Mouse (Mus musculus) heart, postnatal 0 days (tissue): ENCODE data around the gene Rps17. TPM values are rescaled to one million over a fixed set of nuclear protein-coding genes. Genes with fewer than 3 reads are reported as not detected.
A peak's percentile ranks its signal among the peaks of the same experiment; 100 is the strongest.

Experiments used
- ATAC-seq: fragments of 200-750 bp; cut with Nextera tagmentation; 2 replicates; pipeline ENCODE4 v1.8.0; 2017; ENCODE audit warnings: low read depth, moderate number of reproducible peaks, moderate library complexity; ENCODE audit not compliant: insufficient read depth
- DNase-seq: peaks from one replicate; pipeline ENCODE4 v3.0.0-alpha.2; 2016; ENCODE audit warnings: low spot score
- H3K27ac ChIP-seq: fragments of 300-500 bp; sonication (generic); 2 replicates; pipeline ENCODE4 v1.5.1; 2014; ENCODE audit warnings: low read depth, mild to moderate bottlenecking
- H3K27me3 ChIP-seq: fragments of 300-500 bp; sonication (generic); 2 replicates; pipeline ENCODE4 v1.6.1; 2014; ENCODE audit warnings: low read length, mixed read lengths; ENCODE audit not compliant: control insufficient read depth, insufficient read depth
- H3K36me3 ChIP-seq: fragments of 300-500 bp; sonication (generic); replicated peaks from 2 replicates; pipeline ENCODE4 v1.6.1; 2014; ENCODE audit warnings: low read length, mixed read lengths; ENCODE audit not compliant: control insufficient read depth, insufficient read depth
- H3K4me1 ChIP-seq: fragments of 300-500 bp; sonication (generic); 2 replicates; pipeline ENCODE4 v1.6.1; 2014; ENCODE audit warnings: antibody characterized with exemption; ENCODE audit not compliant: control insufficient read depth, insufficient read depth
- H3K4me2 ChIP-seq: fragments of 300-500 bp; sonication (generic); 2 replicates; pipeline ENCODE4 v1.6.1; 2014; ENCODE audit warnings: low read depth, mild to moderate bottlenecking, low read length, moderate library complexity
- H3K4me3 ChIP-seq: fragments of 300-500 bp; sonication (generic); 2 replicates; pipeline ENCODE4 v1.5.1; 2014; ENCODE audit warnings: low read depth, low read length
- H3K9ac ChIP-seq: fragments of 300-500 bp; sonication (generic); replicated peaks from 2 replicates; pipeline ENCODE4 v1.6.1; 2014; ENCODE audit warnings: low read depth, low read length, mixed read lengths
- H3K9me3 ChIP-seq: fragments of 300-500 bp; sonication (generic); replicated peaks from 2 replicates; pipeline ENCODE4 v1.6.1; 2016; ENCODE audit warnings: low read length; ENCODE audit not compliant: control insufficient read depth
- CTCF ChIP-seq: IDR thresholded peaks from 2 replicates; pipeline ENCODE4 v1.5.1; 2016; ENCODE audit warnings: antibody characterized with exemption, control low read depth, low read depth
- EP300 ChIP-seq: IDR thresholded peaks from 2 replicates; pipeline ENCODE4 v1.6.1; 2016; ENCODE audit warnings: antibody characterized with exemption, low read depth
- WGBS: fragments of 180-500 bp; shearing (Covaris S2); extraction: QIAGEN DNeasy Blood & Tissue Kit; methylation state at CpG from one replicate; pipeline ENCODE4 v1.1.7; 2014; 5-methylcytosine and 5-hydroxymethylcytosine counted together
- polyA plus RNA-seq: library from polyadenylated mRNA; unstranded; fragments of >200 nt; fragmentation: Nextera tagmentation; extraction: Ambion mirVana; gene quantifications from 2 replicates; pipeline ENCODE4 v1.2.1, GENCODE M21; 2015
- total RNA-seq: library from RNA; depleted of rRNA; stranded (reverse); fragments of >200 nt; gene quantifications from 2 replicates; pipeline ENCODE4 v1.2.3, GENCODE M21; 2014; ENCODE audit warnings: low replicate concordance

The Rps17 gene
- total and polyA plus RNA-seq, 2 experiments from 2014 or later = 593 to 860 TPM

DNA sequence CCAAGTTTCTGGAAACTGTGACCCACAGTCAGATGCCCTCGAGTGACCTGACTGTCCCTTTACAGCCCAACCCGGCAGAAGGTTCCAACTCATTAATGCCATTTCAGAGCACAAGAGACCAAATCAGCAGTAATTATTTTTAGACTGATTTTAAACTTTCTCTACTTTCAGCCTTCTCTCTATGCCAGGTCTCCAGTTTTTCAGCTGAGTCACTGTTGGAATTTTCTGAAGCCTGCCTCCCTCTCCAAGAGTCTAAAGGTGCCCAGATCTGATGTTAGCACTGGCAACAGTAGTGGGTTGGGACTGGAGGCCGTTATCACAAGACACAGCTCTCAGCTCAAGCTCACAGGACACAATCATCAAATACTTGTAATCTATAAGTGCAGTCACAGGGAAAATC lies 22.9 kb upstream of the Rps17 start:
- Histone ChIP-seq H3K9ac (no peak overlapping the region), H3K36me3 (no peaks in the 10 kb centered on the region), H3K4me2 (no peak overlapping the region), H3K9me3 (no peaks in the 10 kb centered on the region), H3K27ac (no peak overlapping the region), H3K27me3 (no peaks in the 10 kb centered on the region), H3K4me1 (no peaks in the 10 kb centered on the region), H3K4me3 (no peak overlapping the region)
- no peak for DNase-seq
- no peak for ATAC-seq
- no peak for TF ChIP-seq EP300
- no peak for TF ChIP-seq CTCF
- 48% methylated on average over 3 of the region's 3 CpGs for WGBS

DNA sequence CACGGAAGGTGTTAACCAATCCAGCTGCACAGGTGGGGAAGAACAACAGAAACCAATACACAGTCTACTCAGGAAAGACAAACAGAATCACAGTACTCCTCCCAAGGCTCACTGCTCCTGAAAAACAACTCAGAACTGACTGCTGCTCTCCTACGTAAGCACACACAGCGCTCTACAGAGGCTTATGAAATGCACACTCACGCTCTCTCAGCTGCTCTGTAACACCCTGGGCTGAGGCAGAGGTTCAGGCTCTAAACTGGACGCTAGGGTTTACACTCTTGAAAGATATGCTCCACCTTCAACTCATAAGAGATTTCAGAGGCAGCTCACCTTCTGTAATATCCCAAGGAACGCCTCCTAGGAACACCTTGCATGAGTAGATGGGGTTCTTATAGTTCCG lies 11.9 kb upstream of the Rps17 start:
- TF ChIP-seq EP300 (no peak), CTCF (no peak)
- Histone ChIP-seq H3K27ac (no peak overlapping the region), H3K4me1 (no peaks in the 10 kb centered on the region), H3K27me3 (no peaks in the 10 kb centered on the region), H3K4me3 (no peak overlapping the region), H3K9ac (no peak overlapping the region), H3K36me3 (no peaks in the 10 kb centered on the region), H3K4me2 (no peak overlapping the region), H3K9me3 (no peaks in the 10 kb centered on the region)
- WGBS = 74% methylated on average over 7 of the region's 7 CpGs
- ATAC-seq (no peak), DNase-seq (no peak)

DNA sequence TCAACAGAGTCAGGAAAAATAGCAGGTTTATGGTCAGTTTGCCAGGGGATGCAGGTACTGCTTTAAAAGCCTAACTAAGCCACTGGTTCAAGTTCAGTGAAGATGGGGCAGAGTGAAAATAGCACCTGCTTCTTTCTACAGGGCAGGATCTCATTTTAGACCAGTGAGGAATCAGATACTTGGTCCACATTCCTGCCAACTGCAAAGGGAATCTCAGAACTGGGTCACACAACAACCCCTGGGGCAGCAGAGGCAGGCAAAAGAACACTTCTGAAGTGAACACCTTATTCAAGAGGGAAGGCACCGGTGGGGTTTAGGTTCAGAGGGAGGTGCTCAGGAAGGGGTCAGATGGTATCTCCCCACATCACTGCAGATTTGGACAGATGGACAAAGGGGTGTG lies 11.3 kb upstream of the Rps17 start:
- 96% methylated on average over 1 of the region's 1 CpGs for WGBS
- H3K4me3 ChIP-seq = no peak overlapping the region
- no peaks in the 10 kb centered on the region for H3K4me1 ChIP-seq
- H3K9me3 ChIP-seq = no peaks in the 10 kb centered on the region
- H3K36me3 ChIP-seq = no peaks in the 10 kb centered on the region
- H3K27me3 ChIP-seq = no peaks in the 10 kb centered on the region
- DNase-seq (no peak), ATAC-seq (no peak)
- H3K9ac ChIP-seq = no peak overlapping the region
- TF ChIP-seq EP300 (no peak), CTCF (no peak)
- H3K27ac ChIP-seq = no peak overlapping the region
- H3K4me2 ChIP-seq = no peak overlapping the region

DNA sequence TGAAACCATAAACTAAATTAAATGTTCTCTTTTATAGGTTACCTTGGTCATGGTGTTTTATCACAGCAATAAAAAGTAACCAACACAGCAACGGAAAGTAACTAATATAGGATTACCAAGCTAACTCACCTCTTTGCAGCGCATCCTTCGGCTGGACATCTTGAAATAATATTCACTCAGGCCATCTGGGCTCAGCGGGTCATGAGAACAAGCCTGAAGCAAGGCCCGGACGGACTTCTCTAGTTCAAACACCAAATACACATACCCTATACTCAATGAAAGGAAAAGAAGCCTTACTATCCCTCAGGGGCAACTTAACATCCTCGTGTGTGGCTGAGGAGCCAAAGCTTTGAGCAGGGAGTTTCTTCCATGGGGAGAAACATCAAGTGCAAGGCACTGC lies 10.7 kb upstream of the Rps17 start:
- TF ChIP-seq CTCF (no peak), EP300 (no peak)
- no peaks in the 10 kb centered on the region for H3K27me3 ChIP-seq
- WGBS = 80% methylated on average over 7 of the region's 7 CpGs
- DNase-seq (no peak), ATAC-seq (no peak)
- H3K4me2 ChIP-seq = no peak overlapping the region
- H3K9ac ChIP-seq = no peak overlapping the region
- no peaks in the 10 kb centered on the region for H3K9me3 ChIP-seq
- no peak overlapping the region for H3K4me3 ChIP-seq
- H3K36me3 ChIP-seq = no peaks in the 10 kb centered on the region
- H3K27ac ChIP-seq = no peak overlapping the region
- no peaks in the 10 kb centered on the region for H3K4me1 ChIP-seq

DNA sequence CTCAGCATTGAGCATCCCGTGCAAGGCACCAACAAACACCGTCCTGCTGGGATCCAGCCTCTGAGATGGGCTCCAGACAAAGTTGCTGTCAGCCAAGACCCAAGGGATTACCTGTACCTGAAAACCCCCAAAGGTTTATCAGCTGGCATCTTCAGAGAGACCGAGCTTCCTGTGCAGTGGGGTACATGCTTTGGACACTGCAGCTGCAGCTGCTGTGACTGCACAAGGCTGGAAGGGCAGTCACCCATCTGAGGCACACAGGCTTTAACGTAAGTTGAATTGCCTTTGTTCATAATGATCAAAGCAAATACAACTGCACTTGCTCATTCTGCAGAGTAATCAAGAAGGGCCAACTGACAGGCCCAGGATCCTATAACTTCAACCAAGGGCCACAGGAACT lies 6.8 kb upstream of the Rps17 start:
- ATAC-seq = no peak
- H3K36me3 ChIP-seq = no peaks in the 10 kb centered on the region

DNA sequence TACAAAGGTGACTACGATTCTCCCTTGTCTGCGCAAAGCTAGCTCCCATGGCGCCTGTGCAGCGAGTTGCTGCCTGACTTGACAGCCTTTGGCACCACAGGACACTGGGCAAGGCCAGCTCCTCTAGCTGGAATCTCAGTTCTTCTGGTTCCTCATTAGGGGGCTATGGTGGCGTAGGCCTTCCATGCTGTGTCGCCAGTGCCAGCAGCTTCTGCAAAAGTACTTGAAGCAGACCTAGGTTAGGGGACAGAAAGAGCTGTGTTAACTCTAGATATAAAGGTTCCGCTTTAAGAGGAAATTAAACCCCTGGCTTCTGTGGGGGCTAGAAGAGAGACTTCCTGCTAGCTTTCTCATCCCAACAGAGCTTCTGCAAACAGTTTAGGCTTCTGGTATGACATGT lies 3.2 kb upstream of the Rps17 start:
- peaks cover 10% of the 10 kb centered on the region for H3K4me1 ChIP-seq
- 60% methylated on average over 7 of the region's 7 CpGs for WGBS
- TF ChIP-seq CTCF = no peak
- TF ChIP-seq EP300 = no peak

More for the DNA sequence above, 6.8 kb upstream of the Rps17 start:
- no peak overlapping the region for H3K4me2 ChIP-seq
- no peaks in the 10 kb centered on the region for H3K9me3 ChIP-seq
- H3K9ac ChIP-seq = no peak overlapping the region
- no peak for TF ChIP-seq EP300
- no peak for TF ChIP-seq CTCF
- H3K4me3 ChIP-seq = no peak overlapping the region
- no peaks in the 10 kb centered on the region for H3K27me3 ChIP-seq
- DNase-seq = no peak
- WGBS = 77% methylated on average over 4 of the region's 4 CpGs
- H3K4me1 ChIP-seq = no peaks in the 10 kb centered on the region
- H3K27ac ChIP-seq = peak overlapping the region; percentile 17; the same call in 1 of the 2 replicates

More for the DNA sequence above, 3.2 kb upstream of the Rps17 start:
- Histone ChIP-seq H3K27me3 (no peaks in the 10 kb centered on the region), H3K27ac (no peak overlapping the region), H3K9ac (no peak overlapping the region), H3K4me3 (no peak overlapping the region), H3K4me2 (no peak overlapping the region), H3K36me3 (peaks cover 2% of the 10 kb centered on the region), H3K9me3 (no peaks in the 10 kb centered on the region)
- DNase-seq (no peak), ATAC-seq (no peak)
